Mouse (Mus musculus): ENCODE results near the gene Sdhc. TPM values are rescaled to one million over a fixed set of nuclear protein-coding genes. Genes with fewer than 3 reads are reported as not detected.

Gene Sdhc
- polyA plus RNA-seq, 1 experiment = 169 TPM

DNA sequence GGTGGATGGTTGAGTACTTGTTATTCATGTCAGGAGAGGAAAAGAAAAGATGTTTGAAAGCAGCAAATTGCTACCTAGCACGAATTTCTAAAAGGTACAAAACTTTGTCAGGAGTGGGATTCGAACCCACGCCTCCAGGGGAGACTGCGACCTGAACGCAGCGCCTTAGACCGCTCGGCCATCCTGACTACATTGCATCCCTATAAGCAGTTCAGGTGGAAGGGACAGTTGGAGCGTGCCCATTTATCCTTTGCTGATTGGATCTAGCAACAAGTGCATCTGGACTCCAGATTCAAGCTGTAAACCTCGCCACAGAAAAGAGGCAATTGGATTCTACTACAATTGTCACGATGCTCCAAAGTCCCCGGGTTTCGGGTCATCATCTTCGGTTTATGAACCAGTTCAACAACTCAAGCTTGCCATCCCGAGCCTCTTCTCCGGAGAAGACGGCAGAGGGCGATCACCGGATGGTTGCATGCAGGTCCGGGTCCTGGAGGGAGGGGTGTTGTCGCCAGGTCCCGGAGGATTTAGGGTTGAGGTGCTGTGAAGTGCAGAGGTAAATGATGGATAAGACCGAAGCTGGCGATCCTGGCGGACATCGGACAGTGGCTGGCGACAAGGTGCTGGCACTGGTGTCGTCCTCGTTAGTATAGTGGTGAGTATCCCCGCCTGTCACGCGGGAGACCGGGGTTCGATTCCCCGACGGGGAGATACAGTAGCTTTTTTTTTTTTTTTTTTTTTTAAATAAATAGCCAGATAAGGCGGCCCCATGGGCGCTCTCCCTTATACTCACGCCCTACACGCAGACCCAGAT, 48.5 kb downstream of the Sdhc start:
- H3K36me3 ChIP-seq (ENCODE audit: control insufficient read depth, insufficient read depth) = no peaks in the 10 kb centered on the region
- H3K4me3 ChIP-seq = peak overlapping the region; percentile 47
- TF ChIP-seq CEBPB (IDR thresholded peaks at IDR 0.05; ENCODE audit: insufficient read depth, poor library complexity, severe bottlenecking) (no peak), POLR2A (IDR thresholded peaks at IDR 0.05; ENCODE audit: insufficient read length, low read depth) (no peak), MYOD1 (IDR thresholded peaks at IDR 0.05; ENCODE audit: control insufficient read depth in 1 of 3, insufficient read length in 2 of 3, low read depth in 2 of 3) (no peak), USF1 (IDR thresholded peaks at IDR 0.05; ENCODE audit: low read depth) (no peak), E2F4 (IDR thresholded peaks at IDR 0.05; ENCODE audit: insufficient read depth) (no peak), TCF3 (IDR thresholded peaks at IDR 0.05; ENCODE audit: insufficient read length, low read depth) (no peak), POLR2AphosphoS2 (IDR thresholded peaks at IDR 0.05; ENCODE audit: insufficient read length, low read depth) (no peak), REST (IDR thresholded peaks at IDR 0.05; ENCODE audit: insufficient read depth, insufficient read length) (no peak), MYOG (IDR thresholded peaks at IDR 0.05; ENCODE audit: control insufficient read depth in 1 of 3, insufficient read depth in 1 of 3, insufficient read length in 2 of 3, low read depth in 2 of 3) (no peak), SRF (IDR thresholded peaks at IDR 0.05; ENCODE audit: control insufficient read depth, insufficient read length, low read depth) (no peak), MAX (IDR thresholded peaks at IDR 0.05; ENCODE audit: low read depth) (no peak), TCF12 (IDR thresholded peaks at IDR 0.05; ENCODE audit: insufficient read depth, poor library complexity, severe bottlenecking) (no peak)
- peak overlapping the region; percentile 80 for H3K4me2 ChIP-seq (ENCODE audit: low read depth)
- H3K79me2 ChIP-seq (ENCODE audit: control insufficient read depth, insufficient read depth) = no peaks in the 10 kb centered on the region
- no peaks in the 10 kb centered on the region for H3K27me3 ChIP-seq (ENCODE audit: control insufficient read depth, insufficient read depth, insufficient read length)
- H3ac ChIP-seq (ENCODE audit: control insufficient read depth, insufficient read length) = no peak overlapping the region

DNA sequence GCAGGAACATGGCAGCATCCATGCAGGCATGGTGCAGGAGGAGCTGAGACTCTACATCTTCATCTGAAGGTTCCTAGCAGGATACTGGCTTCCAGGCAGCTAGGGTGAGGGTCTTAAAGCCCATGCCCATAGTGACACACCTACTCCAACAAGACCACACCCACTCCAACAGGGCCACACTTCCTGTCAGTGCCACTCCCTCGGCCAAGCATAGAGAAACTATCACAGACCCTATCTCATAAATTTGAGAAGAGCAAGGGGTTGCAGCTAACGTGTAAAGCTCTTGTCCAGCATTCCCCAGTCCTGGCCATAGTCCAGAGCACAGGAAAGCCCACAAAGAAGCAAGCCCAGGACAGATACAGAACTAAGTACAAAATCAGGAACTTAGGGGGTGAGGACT, 49.4 kb downstream of the Sdhc start:
- Histone ChIP-seq H3K4me3 (no peak overlapping the region), H3K79me2 (ENCODE audit: control insufficient read depth, insufficient read depth) (no peaks in the 10 kb centered on the region), H3ac (ENCODE audit: control insufficient read depth, insufficient read length) (no peak overlapping the region), H3K27me3 (ENCODE audit: control insufficient read depth, insufficient read depth, insufficient read length) (no peaks in the 10 kb centered on the region), H3K4me2 (ENCODE audit: low read depth) (no peak overlapping the region), H3K36me3 (ENCODE audit: control insufficient read depth, insufficient read depth) (no peaks in the 10 kb centered on the region)
- TF ChIP-seq TCF12 (IDR thresholded peaks at IDR 0.05; ENCODE audit: insufficient read depth, poor library complexity, severe bottlenecking) (no peak), E2F4 (IDR thresholded peaks at IDR 0.05; ENCODE audit: insufficient read depth) (no peak), POLR2AphosphoS2 (IDR thresholded peaks at IDR 0.05; ENCODE audit: insufficient read length, low read depth) (no peak), TCF3 (IDR thresholded peaks at IDR 0.05; ENCODE audit: insufficient read length, low read depth) (no peak), POLR2A (IDR thresholded peaks at IDR 0.05; ENCODE audit: insufficient read length, low read depth) (no peak), MAX (IDR thresholded peaks at IDR 0.05; ENCODE audit: low read depth) (no peak)

DNA sequence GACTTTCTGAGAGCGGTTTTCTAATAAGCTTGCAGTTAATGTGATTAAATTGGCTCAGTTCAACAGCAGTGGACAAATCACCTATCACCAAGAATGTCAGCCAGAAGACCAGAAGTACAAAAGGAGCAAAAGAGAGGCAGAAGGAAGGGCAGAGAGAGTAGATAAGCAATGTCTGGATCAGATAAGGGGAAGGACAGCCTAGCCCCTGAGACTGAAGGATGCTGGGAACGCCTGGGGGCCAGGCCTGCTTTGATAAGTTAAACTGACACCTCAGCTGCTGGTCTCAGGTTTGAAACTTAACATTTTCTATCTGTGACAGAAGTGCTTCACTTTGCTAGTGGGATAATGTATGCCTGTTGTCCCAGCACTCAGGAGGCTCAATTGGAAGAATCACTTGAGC, 52.8 kb downstream of the Sdhc start:
- TF ChIP-seq POLR2A (IDR thresholded peaks at IDR 0.05; ENCODE audit: insufficient read length, low read depth) (no peak), MYOD1 (IDR thresholded peaks at IDR 0.05; ENCODE audit: control insufficient read depth in 1 of 3, insufficient read length in 2 of 3, low read depth in 2 of 3) (no peak), TCF3 (IDR thresholded peaks at IDR 0.05; ENCODE audit: insufficient read length, low read depth) (no peak), MYOG (IDR thresholded peaks at IDR 0.05; ENCODE audit: control insufficient read depth in 1 of 3, insufficient read depth in 1 of 3, insufficient read length in 2 of 3, low read depth in 2 of 3) (no peak), SRF (IDR thresholded peaks at IDR 0.05; ENCODE audit: control insufficient read depth, insufficient read length, low read depth) (no peak), POLR2AphosphoS2 (IDR thresholded peaks at IDR 0.05; ENCODE audit: insufficient read length, low read depth) (no peak), REST (IDR thresholded peaks at IDR 0.05; ENCODE audit: insufficient read depth, insufficient read length) (no peak), MAX (IDR thresholded peaks at IDR 0.05; ENCODE audit: low read depth) (no peak), TCF12 (IDR thresholded peaks at IDR 0.05; ENCODE audit: insufficient read depth, poor library complexity, severe bottlenecking) (no peak), USF1 (IDR thresholded peaks at IDR 0.05; ENCODE audit: low read depth) (no peak), E2F4 (IDR thresholded peaks at IDR 0.05; ENCODE audit: insufficient read depth) (no peak), CEBPB (IDR thresholded peaks at IDR 0.05; ENCODE audit: insufficient read depth, poor library complexity, severe bottlenecking) (no peak)
- Histone ChIP-seq H3ac (ENCODE audit: control insufficient read depth, insufficient read length) (no peak overlapping the region), H3K4me2 (ENCODE audit: low read depth) (no peak overlapping the region), H3K79me2 (ENCODE audit: control insufficient read depth, insufficient read depth) (no peaks in the 10 kb centered on the region), H3K4me3 (no peak overlapping the region), H3K36me3 (ENCODE audit: control insufficient read depth, insufficient read depth) (no peaks in the 10 kb centered on the region), H3K27me3 (ENCODE audit: control insufficient read depth, insufficient read depth, insufficient read length) (no peaks in the 10 kb centered on the region)

DNA sequence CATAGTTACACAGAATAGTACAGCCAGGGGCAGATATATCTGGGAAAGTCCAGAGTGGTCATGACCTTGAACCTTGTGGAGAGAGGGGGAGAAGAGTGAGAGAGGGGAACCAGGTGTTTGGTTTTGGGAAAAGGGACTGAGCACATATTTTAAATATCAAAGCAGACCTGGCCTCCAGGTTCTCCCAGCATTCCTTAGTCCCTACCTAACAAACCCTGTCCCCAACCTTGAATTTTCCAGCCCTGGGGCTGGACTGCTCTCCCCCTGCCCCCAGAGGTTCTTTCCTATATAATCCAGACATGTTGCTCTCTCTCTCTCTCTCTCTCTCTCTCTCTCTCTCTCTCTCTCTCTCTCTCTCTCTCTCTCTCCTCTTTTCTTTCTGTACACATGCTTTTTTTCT, 53.3 kb downstream of the Sdhc start:
- TF ChIP-seq REST (IDR thresholded peaks at IDR 0.05; ENCODE audit: insufficient read depth, insufficient read length) (no peak), USF1 (IDR thresholded peaks at IDR 0.05; ENCODE audit: low read depth) (no peak), POLR2AphosphoS2 (IDR thresholded peaks at IDR 0.05; ENCODE audit: insufficient read length, low read depth) (no peak), MYOD1 (IDR thresholded peaks at IDR 0.05; ENCODE audit: control insufficient read depth in 1 of 3, insufficient read length in 2 of 3, low read depth in 2 of 3) (no peak), CEBPB (IDR thresholded peaks at IDR 0.05; ENCODE audit: insufficient read depth, poor library complexity, severe bottlenecking) (no peak), MAX (IDR thresholded peaks at IDR 0.05; ENCODE audit: low read depth) (no peak), SRF (IDR thresholded peaks at IDR 0.05; ENCODE audit: control insufficient read depth, insufficient read length, low read depth) (no peak)
- Histone ChIP-seq H3K4me3 (no peak overlapping the region), H3K4me2 (ENCODE audit: low read depth) (no peak overlapping the region), H3K36me3 (ENCODE audit: control insufficient read depth, insufficient read depth) (no peaks in the 10 kb centered on the region), H3K79me2 (ENCODE audit: control insufficient read depth, insufficient read depth) (no peaks in the 10 kb centered on the region), H3ac (ENCODE audit: control insufficient read depth, insufficient read length) (no peak overlapping the region), H3K27me3 (ENCODE audit: control insufficient read depth, insufficient read depth, insufficient read length) (no peaks in the 10 kb centered on the region)

All from myocyte (in vitro differentiated cells).